Mouse (Mus musculus) splenic B cell, adult 2 months (primary cell): ENCODE data around the gene Clec16a.
A peak's percentile ranks its signal among the peaks of the same experiment; 100 is the strongest.

Experiments
- DNase-seq: peaks from one replicate; pipeline ENCODE4 v3.0.0-alpha.2; 2011; ENCODE audit warnings: low read depth, low spot score
- H3K27me3 ChIP-seq: 2 replicates; pipeline ENCODE4 v1.6.1; 2012; ENCODE audit warnings: mild to moderate bottlenecking, low read length, moderate library complexity, mixed read lengths; ENCODE audit not compliant: control insufficient read depth, poor library complexity, insufficient read depth, severe bottlenecking
- H3K36me3 ChIP-seq: 2 replicates; pipeline ENCODE4 v1.6.1; 2012; ENCODE audit warnings: mild to moderate bottlenecking, low read length, moderate library complexity, mixed read lengths; ENCODE audit not compliant: control insufficient read depth, poor library complexity, insufficient read depth, severe bottlenecking

Gene Clec16a

DNA sequence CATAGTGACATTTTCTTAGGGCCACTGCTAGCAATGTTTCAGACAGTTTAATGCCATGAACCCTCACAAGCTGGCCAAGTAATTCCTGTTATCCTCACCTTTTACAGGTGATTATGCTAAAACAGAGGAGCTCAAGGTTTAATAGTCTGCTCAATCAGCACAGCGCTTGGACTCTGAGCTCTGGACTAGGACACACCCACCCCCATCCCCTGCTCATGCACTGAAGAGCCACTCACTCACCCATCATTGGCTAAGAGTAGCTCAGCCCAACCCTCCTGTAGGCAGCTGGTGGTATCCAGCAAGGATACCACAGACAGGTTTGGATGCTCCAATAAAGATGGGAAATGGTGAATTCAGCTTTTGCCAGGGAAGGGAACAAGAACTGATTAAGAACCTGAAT lies 111.8 kb downstream of the Clec16a start:
- no peak for DNase-seq
- Histone ChIP-seq H3K27me3 (no peaks in the 10 kb centered on the region), H3K36me3 (no peaks in the 10 kb centered on the region)

GRCm38 (mm10) chr16:10659211-10659610 lies 114.1 kb downstream of the Clec16a start:
- no peaks in the 10 kb centered on the region for H3K27me3 ChIP-seq
- DNase-seq, result no peak

DNA sequence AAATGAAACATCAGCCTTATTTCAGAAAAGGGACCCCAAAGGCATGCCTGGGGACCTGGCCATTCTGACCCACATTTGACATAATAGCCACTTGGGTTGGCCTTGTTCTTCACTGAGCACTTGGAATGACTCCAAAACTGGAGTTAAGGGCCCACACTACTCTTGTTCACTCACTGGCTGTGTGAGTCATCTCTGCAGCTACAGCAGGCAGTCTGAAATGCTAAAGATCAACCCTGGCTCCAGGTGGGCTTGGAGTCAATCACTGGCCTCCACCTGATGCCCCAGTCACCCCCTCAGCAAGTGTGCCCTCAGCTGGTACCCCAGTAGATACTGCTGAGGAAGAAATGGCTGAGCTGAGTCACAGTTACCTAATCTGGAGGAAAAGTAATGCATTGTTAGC lies 115.4 kb downstream of the Clec16a start:
- no peak for DNase-seq

More at GRCm38 (mm10) chr16:10659211-10659610, 114.1 kb downstream of the Clec16a start:
- H3K36me3 ChIP-seq, result no peaks in the 10 kb centered on the region

GRCm38 (mm10) chr16:10661385-10661784 lies 116.2 kb downstream of the Clec16a start:
- Histone ChIP-seq H3K36me3 (no peaks in the 10 kb centered on the region), H3K27me3 (no peaks in the 10 kb centered on the region)
- no peak for DNase-seq

More for the DNA sequence above, 115.4 kb downstream of the Clec16a start:
- Histone ChIP-seq H3K36me3 (no peaks in the 10 kb centered on the region), H3K27me3 (no peaks in the 10 kb centered on the region)

DNA sequence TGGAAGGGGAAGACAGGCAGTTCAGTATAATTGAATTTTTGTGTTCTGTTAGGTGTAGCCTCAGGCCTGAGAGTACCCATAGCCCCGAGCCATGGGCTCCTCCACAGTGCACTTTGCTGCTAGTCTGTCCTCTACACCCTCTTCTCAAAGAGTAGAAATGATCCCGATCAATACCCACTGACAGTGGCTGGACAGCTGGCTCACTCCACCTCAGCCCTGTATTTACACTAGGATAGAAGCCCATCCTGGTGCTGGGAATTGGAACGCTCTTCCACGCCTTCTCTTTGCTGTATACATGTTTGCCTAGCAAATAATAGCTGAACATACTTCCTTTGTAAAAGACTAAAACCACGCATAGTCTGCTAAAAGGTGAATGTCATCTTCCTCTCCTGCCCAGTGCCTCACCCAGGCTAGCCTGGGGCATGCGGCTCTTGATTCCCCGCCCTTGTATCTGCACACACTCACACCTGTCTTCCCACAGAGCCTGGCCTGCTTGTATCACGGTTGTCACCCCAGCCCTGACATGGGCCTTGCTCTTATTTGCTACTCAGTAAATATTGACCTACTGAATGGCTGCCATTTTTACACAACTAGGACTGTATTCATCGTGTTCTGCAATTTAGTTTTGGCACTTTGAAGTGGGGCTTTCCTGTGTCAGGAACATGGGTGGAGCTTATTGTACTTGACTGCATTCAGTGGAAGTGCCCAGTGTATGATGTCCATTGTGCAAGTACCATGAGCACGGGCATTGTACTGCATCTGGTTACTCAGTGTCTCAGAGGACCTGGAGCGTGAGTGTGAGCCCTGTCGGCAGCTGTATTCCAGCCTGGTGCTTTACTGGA lies 119.0 kb downstream of the Clec16a start:
- Histone ChIP-seq H3K36me3 (no peaks in the 10 kb centered on the region), H3K27me3 (no peaks in the 10 kb centered on the region)
- no peak for DNase-seq

DNA sequence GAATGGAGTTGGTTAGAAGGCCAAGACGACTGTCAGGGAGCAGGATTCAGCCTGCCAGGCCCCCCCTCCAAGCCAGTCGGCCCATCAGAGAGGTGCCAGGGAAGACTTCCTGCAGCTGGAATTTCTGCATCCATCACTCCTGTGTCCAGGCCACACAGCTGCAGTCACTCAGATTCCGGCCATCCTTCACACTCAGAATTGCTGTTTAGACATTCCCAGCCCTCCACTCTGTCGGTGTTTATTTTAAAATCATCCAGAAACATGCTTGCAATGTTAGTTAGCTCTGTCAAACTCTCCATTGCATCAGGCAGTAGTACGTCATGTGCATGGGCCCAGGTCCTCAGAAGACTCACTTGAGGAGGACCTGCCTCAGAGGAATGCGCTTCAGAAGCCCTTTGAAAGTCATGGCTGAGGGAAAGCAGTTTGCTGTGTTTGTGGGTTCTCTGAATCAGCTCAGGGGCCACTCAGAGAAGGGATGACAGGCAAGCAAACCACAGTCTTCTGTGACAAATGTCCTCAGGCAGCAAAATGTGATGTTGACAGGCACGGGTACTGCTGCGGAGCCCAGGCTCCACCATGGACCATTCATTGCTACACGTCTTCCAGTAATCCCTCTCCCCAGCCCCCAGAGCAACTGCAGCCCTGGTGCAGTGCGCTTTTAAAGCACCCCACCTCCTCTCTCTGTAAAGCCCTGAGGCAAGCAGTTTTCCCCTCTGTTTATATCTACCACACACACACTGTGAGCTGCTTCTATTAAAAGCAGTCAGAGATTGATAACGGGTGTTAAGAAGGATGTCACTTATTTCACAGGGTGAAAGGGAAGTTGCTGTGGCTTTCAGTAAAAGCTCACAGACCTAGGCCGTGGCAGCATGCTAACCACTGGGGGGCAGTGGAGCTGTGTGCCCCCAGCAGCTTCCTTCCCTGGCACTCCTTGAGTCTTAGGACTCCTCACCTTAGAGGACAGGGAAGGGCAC lies 120.1 kb downstream of the Clec16a start:
- no peaks in the 10 kb centered on the region for H3K36me3 ChIP-seq
- no peaks in the 10 kb centered on the region for H3K27me3 ChIP-seq
- DNase-seq, result peak; percentile 65

- no peak for DNase-seq
- Histone ChIP-seq H3K27me3 (no peaks in the 10 kb centered on the region), H3K36me3 (no peaks in the 10 kb centered on the region)
Observed at GRCm38 (mm10) chr16:10666766-10667165, 121.6 kb downstream of the Clec16a start.

- H3K36me3 ChIP-seq, result no peaks in the 10 kb centered on the region
- DNase-seq, result peak; percentile 28
- H3K27me3 ChIP-seq, result no peaks in the 10 kb centered on the region
Observed at GRCm38 (mm10) chr16:10668453-10668852, 123.3 kb downstream of the Clec16a start.

GRCm38 (mm10) chr16:10668991-10669703 lies 124.0 kb downstream of the Clec16a start:
- H3K36me3 ChIP-seq, result no peaks in the 10 kb centered on the region
- no peak for DNase-seq
- H3K27me3 ChIP-seq, result no peaks in the 10 kb centered on the region

GRCm38 (mm10) chr16:10669936-10670335 lies 124.8 kb downstream of the Clec16a start:
- DNase-seq, result no peak
- Histone ChIP-seq H3K27me3 (no peaks in the 10 kb centered on the region), H3K36me3 (no peaks in the 10 kb centered on the region)

GRCm38 (mm10) chr16:10672490-10672889 lies 127.4 kb downstream of the Clec16a start:
- DNase-seq, result no peak
- Histone ChIP-seq H3K36me3 (no peaks in the 10 kb centered on the region), H3K27me3 (no peaks in the 10 kb centered on the region)

GRCm38 (mm10) chr16:10674020-10674419 lies 128.9 kb downstream of the Clec16a start:
- Histone ChIP-seq H3K36me3 (no peaks in the 10 kb centered on the region), H3K27me3 (no peaks in the 10 kb centered on the region)
- DNase-seq, result no peak

DNA sequence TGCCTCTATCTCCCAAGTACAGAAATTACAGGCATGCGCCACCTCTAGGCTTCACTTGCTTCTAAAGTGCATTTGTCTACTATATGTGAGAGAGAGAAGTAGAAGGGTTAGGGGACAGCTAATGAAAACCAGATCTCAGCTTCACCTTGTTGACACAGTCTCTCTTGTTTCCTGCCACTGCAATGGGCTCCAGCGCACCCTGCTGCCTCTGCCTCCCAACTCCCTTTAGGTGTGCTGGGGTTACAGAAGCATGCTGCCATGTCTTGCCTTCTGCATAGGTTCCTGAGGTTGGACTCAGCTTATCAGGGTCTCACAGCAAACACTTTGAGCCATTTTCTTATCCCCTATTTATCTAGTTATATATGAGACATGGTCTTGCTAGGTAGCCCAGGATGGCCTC lies 129.8 kb downstream of the Clec16a start:
- no peak for DNase-seq
- H3K36me3 ChIP-seq, result no peaks in the 10 kb centered on the region
- H3K27me3 ChIP-seq, result no peaks in the 10 kb centered on the region

DNA sequence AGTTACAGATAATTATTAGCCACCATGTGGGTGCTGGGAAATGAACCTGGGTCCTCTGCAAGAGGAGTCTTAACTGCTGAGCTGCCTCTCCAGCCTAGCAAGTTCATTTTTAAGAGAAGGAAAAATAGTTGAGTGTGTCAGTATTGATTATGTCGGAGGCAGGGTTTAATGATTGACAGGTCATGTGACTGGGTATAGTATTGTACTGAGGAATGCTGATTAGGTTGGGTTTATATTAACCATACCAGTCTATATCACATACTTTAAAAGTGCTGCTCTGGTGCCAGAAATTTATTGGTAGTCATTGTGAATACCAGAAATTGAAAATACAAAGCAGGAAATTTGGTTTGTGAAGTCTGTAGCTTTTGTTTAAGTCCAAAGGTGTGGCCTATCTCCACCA lies 130.5 kb downstream of the Clec16a start:
- H3K27me3 ChIP-seq, result no peaks in the 10 kb centered on the region
- H3K36me3 ChIP-seq, result no peaks in the 10 kb centered on the region
- DNase-seq, result no peak
